Mouse (Mus musculus) forebrain, embryonic 11.5 days (tissue): ENCODE data around the gene Gm49368. TPM values are rescaled to one million over a fixed set of nuclear protein-coding genes. Genes with fewer than 3 reads are reported as not detected.

Experiments used
- ATAC-seq: fragments of 200-750 bp; cut with Nextera tagmentation; replicated peaks from 2 replicates; pipeline ENCODE4 v1.8.0; 2017; ENCODE audit warnings: moderate TSS enrichment; ENCODE audit not compliant: low FRiP score
- DNase-seq: peaks from one replicate; pipeline ENCODE4 v3.0.0-alpha.2; 2017; ENCODE audit warnings: low spot score
- H3K27ac ChIP-seq: fragments of 300-500 bp; sonication (generic); 2 replicates; pipeline ENCODE4 v1.5.1; 2014; ENCODE audit warnings: low read depth, low read length
- H3K27me3 ChIP-seq: fragments of 300-500 bp; sonication (generic); 2 replicates; pipeline ENCODE4 v1.6.1; 2014; ENCODE audit warnings: mild to moderate bottlenecking, low read length, mixed read lengths; ENCODE audit not compliant: control insufficient read depth, insufficient read depth
- H3K36me3 ChIP-seq: fragments of 300-500 bp; sonication (generic); 2 replicates; pipeline ENCODE4 v1.6.1; 2014; ENCODE audit warnings: mild to moderate bottlenecking, low read length, moderate library complexity, mixed read lengths; ENCODE audit not compliant: control insufficient read depth, insufficient read depth
- H3K4me1 ChIP-seq: fragments of 300-500 bp; sonication (generic); replicated peaks from 2 replicates; pipeline ENCODE4 v1.6.1; 2014; ENCODE audit warnings: low read length, mixed read lengths; ENCODE audit not compliant: control insufficient read depth, insufficient read depth
- H3K4me2 ChIP-seq: fragments of 300-500 bp; sonication (generic); 2 replicates; pipeline ENCODE4 v1.6.1; 2014; ENCODE audit warnings: low read depth, mild to moderate bottlenecking, low read length, moderate library complexity, mixed read lengths; ENCODE audit not compliant: severe bottlenecking
- H3K4me3 ChIP-seq: fragments of 300-500 bp; sonication (generic); 2 replicates; pipeline ENCODE4 v1.5.1; 2014; ENCODE audit warnings: low read depth, low read length
- H3K9ac ChIP-seq: fragments of 300-500 bp; sonication (generic); 2 replicates; pipeline ENCODE4 v1.6.1; 2014; ENCODE audit warnings: low read length
- H3K9me3 ChIP-seq: fragments of 300-500 bp; sonication (generic); 2 replicates; pipeline ENCODE4 v1.6.1; 2016; ENCODE audit warnings: low read length, mixed read lengths; ENCODE audit not compliant: control insufficient read depth
- WGBS: fragments of 180-500 bp; shearing (Covaris S2); extraction: QIAGEN DNeasy Blood & Tissue Kit; methylation state at CpG from one replicate; pipeline ENCODE4 v1.1.7; 2014; 5-methylcytosine and 5-hydroxymethylcytosine counted together
- polyA plus RNA-seq: library from polyadenylated mRNA; unstranded; fragments of >200 nt; fragmentation: Nextera tagmentation; extraction: Ambion mirVana; gene quantifications from 2 replicates; pipeline ENCODE4 v1.2.1, GENCODE M21; 2014

Gene Gm49368
- polyA plus RNA-seq, 1 experiment from 2014 or later = not detected

DNA sequence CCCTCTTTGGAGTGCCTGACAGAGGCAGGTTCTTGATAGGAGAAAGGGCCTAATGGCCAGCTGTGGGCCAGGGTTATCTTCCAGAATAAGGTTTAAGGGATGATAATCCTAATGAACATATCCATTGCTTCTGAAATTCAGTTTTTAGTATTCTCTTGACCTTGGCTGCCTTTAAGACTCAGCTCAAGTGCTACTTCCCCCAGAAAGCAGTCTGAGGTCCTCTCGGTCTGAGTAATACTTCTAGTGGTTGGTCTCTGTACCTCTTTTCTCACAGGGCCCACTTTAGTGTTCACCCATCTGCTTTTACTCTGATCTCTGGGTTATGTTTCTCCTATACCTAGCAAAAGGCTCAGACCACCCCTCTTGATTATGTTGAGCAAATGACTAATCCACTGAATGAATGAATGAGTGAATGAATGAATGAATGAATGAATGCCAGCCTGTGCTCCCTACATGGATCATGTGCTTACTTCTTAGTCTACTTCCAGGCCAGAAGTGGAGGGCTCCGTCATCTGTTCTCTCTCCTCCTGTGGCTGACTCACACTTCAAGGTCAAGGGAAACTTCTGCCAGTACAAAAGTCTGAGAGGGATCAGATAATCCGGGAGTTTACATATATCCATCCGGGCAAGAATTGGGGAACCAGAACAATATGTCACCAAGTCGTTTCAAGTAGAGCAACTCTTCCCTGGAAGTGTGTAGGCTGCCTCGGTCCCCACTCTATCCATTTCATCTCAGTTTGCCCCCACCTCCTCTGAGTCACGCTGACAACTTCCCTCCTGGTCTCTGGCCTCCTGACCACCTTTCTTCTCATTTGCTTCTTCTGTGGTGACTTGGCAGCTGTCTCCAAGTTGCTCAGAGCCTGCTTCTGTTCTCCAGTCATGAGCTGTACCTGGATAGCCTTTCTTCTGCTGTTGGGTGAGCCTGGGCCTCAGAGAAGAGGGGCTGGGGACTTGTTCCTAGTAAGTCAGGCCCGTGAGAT lies 66.5 kb downstream of the Gm49368 start, which contains the start of gene Itgax:
Gene Itgax (plus strand): TSS at position 807 of the 980 bp plus-strand sequence.
- no peak for ATAC-seq
- Histone ChIP-seq H3K4me2 (no peak within 1 kb of the TSS), H3K27me3 (no peaks in the 10 kb centered on the region), H3K4me1 (no peaks in the 10 kb centered on the region), H3K36me3 (no peaks in the 10 kb centered on the region), H3K27ac (no peak within 1 kb of the TSS), H3K9me3 (no peaks in the 10 kb centered on the region), H3K9ac (no peak within 1 kb of the TSS), H3K4me3 (no peak within 1 kb of the TSS)
- WGBS = 85% methylated on average over 8 of the region's 8 CpGs
- DNase-seq = no peak

GRCm38 (mm10) chr7:128132148-128132547 lies 69.7 kb downstream of the Gm49368 start:
- H3K4me2 ChIP-seq = no peak overlapping the region
- ATAC-seq (no peak), DNase-seq (no peak)
- H3K4me3 ChIP-seq = no peak overlapping the region
- H3K9me3 ChIP-seq = no peaks in the 10 kb centered on the region
- H3K27ac ChIP-seq = no peak overlapping the region
- WGBS = 93% methylated on average over 5 of the region's 5 CpGs
- no peaks in the 10 kb centered on the region for H3K4me1 ChIP-seq
- no peaks in the 10 kb centered on the region for H3K27me3 ChIP-seq
- no peaks in the 10 kb centered on the region for H3K36me3 ChIP-seq
- H3K9ac ChIP-seq = no peak overlapping the region

GRCm38 (mm10) chr7:128133596-128133995 lies 71.1 kb downstream of the Gm49368 start:
- Histone ChIP-seq H3K4me1 (no peaks in the 10 kb centered on the region), H3K9ac (no peak overlapping the region), H3K27me3 (no peaks in the 10 kb centered on the region), H3K9me3 (no peaks in the 10 kb centered on the region), H3K36me3 (no peaks in the 10 kb centered on the region), H3K4me3 (no peak overlapping the region), H3K27ac (no peak overlapping the region), H3K4me2 (no peak overlapping the region)
- ATAC-seq = no peak
- WGBS = 84% methylated on average over 2 of the region's 2 CpGs
- DNase-seq = no peak

GRCm38 (mm10) chr7:128136927-128137326 lies 74.4 kb downstream of the Gm49368 start:
- DNase-seq (no peak), ATAC-seq (no peak)
- H3K9ac ChIP-seq = no peak overlapping the region
- H3K27ac ChIP-seq = no peak overlapping the region
- no peaks in the 10 kb centered on the region for H3K9me3 ChIP-seq
- 55% methylated on average over 4 of the region's 4 CpGs for WGBS
- no peaks in the 10 kb centered on the region for H3K27me3 ChIP-seq
- H3K4me1 ChIP-seq = no peaks in the 10 kb centered on the region
- no peak overlapping the region for H3K4me2 ChIP-seq
- no peak overlapping the region for H3K4me3 ChIP-seq
- H3K36me3 ChIP-seq = no peaks in the 10 kb centered on the region

- H3K27ac ChIP-seq = no peak overlapping the region
- H3K4me3 ChIP-seq = no peak overlapping the region
- ATAC-seq (no peak), DNase-seq (no peak)
- 90% methylated on average over 6 of the region's 6 CpGs for WGBS
- no peaks in the 10 kb centered on the region for H3K4me1 ChIP-seq
- H3K4me2 ChIP-seq = no peak overlapping the region
- no peaks in the 10 kb centered on the region for H3K9me3 ChIP-seq
- H3K36me3 ChIP-seq = no peaks in the 10 kb centered on the region
- H3K9ac ChIP-seq = no peak overlapping the region
- no peaks in the 10 kb centered on the region for H3K27me3 ChIP-seq
Measured at GRCm38 (mm10) chr7:128139611-128140010, 77.1 kb downstream of the Gm49368 start.

- 93% methylated on average over 8 of the region's 8 CpGs for WGBS
- DNase-seq (no peak), ATAC-seq (no peak)
- no peak overlapping the region for H3K4me2 ChIP-seq
- no peaks in the 10 kb centered on the region for H3K9me3 ChIP-seq
- H3K4me1 ChIP-seq = no peaks in the 10 kb centered on the region
- no peak overlapping the region for H3K9ac ChIP-seq
- H3K27me3 ChIP-seq = no peaks in the 10 kb centered on the region
- H3K36me3 ChIP-seq = no peaks in the 10 kb centered on the region
- no peak overlapping the region for H3K27ac ChIP-seq
- H3K4me3 ChIP-seq = no peak overlapping the region
Measured at GRCm38 (mm10) chr7:128150970-128151369, 88.5 kb downstream of the Gm49368 start.

DNA sequence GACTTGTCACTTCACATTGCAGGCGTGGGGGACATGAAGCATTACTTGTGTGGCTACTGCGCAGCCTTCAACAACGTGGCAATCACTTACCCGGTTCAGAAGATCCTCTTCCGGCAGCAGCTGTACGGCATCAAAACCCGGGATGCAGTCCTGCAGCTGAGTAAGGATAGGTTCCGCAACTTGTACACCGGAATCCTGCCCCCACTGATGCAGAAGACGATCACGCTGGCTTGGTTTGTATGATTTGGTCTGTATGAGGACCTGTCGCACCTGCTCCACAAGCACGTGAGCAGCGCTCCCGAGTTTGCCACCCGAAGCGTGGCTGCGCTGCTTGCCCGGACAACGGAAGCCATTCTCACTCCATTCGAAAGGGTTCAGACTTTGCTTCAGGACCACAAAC lies 91.6 kb downstream of the Gm49368 start, which contains the start of gene Itgad:
Gene Itgad (plus strand): TSS at position 301 of the 400 bp plus-strand sequence.
- H3K4me1 ChIP-seq = no peaks in the 10 kb centered on the region
- H3K4me2 ChIP-seq = no peak within 1 kb of the TSS
- no peaks in the 10 kb centered on the region for H3K9me3 ChIP-seq
- no peak for ATAC-seq
- no peaks in the 10 kb centered on the region for H3K36me3 ChIP-seq
- H3K27me3 ChIP-seq = no peaks in the 10 kb centered on the region
- no peak within 1 kb of the TSS for H3K9ac ChIP-seq
- WGBS = 95% methylated on average over 21 of the region's 21 CpGs
- DNase-seq = no peak
- no peak within 1 kb of the TSS for H3K4me3 ChIP-seq
- H3K27ac ChIP-seq = no peak within 1 kb of the TSS

GRCm38 (mm10) chr7:128154924-128155323 lies 92.4 kb downstream of the Gm49368 start:
- Histone ChIP-seq H3K9me3 (no peaks in the 10 kb centered on the region), H3K27ac (no peak overlapping the region), H3K36me3 (no peaks in the 10 kb centered on the region), H3K9ac (no peak overlapping the region), H3K4me1 (no peaks in the 10 kb centered on the region), H3K4me3 (no peak overlapping the region), H3K4me2 (no peak overlapping the region), H3K27me3 (no peaks in the 10 kb centered on the region)
- no peak for ATAC-seq
- WGBS = 66% methylated on average over 10 of the region's 10 CpGs
- no peak for DNase-seq
